Mouse (Mus musculus) hindbrain, embryonic 15.5 days (tissue): Measurements from ENCODE around the gene Rtl5. TPM values are rescaled to one million over a fixed set of nuclear protein-coding genes. Genes with fewer than 3 reads are reported as not detected.

ENCODE experiments used
- ATAC-seq: fragments of 200-750 bp; cut with Nextera tagmentation; 2 replicates; pipeline ENCODE4 v1.8.0; 2017; ENCODE audit warnings: low read depth, moderate number of reproducible peaks, moderate TSS enrichment; ENCODE audit not compliant: low FRiP score
- H3K27ac ChIP-seq: fragments of 300-500 bp; sonication (generic); replicated peaks from 2 replicates; pipeline ENCODE4 v1.5.1; 2015; ENCODE audit warnings: mild to moderate bottlenecking, inconsistent platforms
- H3K27me3 ChIP-seq: fragments of 300-500 bp; sonication (generic); 2 replicates; pipeline ENCODE4 v1.6.1; 2015; ENCODE audit warnings: control low read depth, inconsistent platforms
- H3K36me3 ChIP-seq: fragments of 300-500 bp; sonication (generic); 2 replicates; pipeline ENCODE4 v1.6.1; 2015; ENCODE audit warnings: control low read depth, inconsistent platforms
- H3K4me1 ChIP-seq: fragments of 300-500 bp; sonication (generic); replicated peaks from 2 replicates; pipeline ENCODE4 v1.6.1; 2015; ENCODE audit warnings: control low read depth, inconsistent platforms
- H3K4me2 ChIP-seq: fragments of 300-500 bp; sonication (generic); 2 replicates; pipeline ENCODE4 v1.6.1; 2015; ENCODE audit warnings: moderate library complexity, mild to moderate bottlenecking, inconsistent platforms
- H3K4me3 ChIP-seq: fragments of 300-500 bp; sonication (generic); 2 replicates; pipeline ENCODE4 v1.5.1; 2015; ENCODE audit warnings: mild to moderate bottlenecking, inconsistent platforms
- H3K9ac ChIP-seq: fragments of 300-500 bp; sonication (generic); 2 replicates; pipeline ENCODE4 v1.6.1; 2015; ENCODE audit warnings: inconsistent platforms
- H3K9me3 ChIP-seq: fragments of 300-500 bp; sonication (generic); 2 replicates; pipeline ENCODE4 v1.6.1; 2016; ENCODE audit warnings: control low read depth, inconsistent platforms
- WGBS: fragments of 180-500 bp; shearing (Covaris S2); methylation state at CpG from one replicate; pipeline ENCODE4 v1.1.7; 2015; 5-methylcytosine and 5-hydroxymethylcytosine counted together
- polyA plus RNA-seq: library from polyadenylated mRNA; unstranded; fragments of >200 nt; fragmentation: Nextera tagmentation; extraction: Ambion mirVana; gene quantifications from 2 replicates; pipeline ENCODE4 v1.2.1, GENCODE M21; 2015

The Rtl5 gene
- polyA plus RNA-seq, 1 experiment from 2014 or later: 8.2 TPM

DNA sequence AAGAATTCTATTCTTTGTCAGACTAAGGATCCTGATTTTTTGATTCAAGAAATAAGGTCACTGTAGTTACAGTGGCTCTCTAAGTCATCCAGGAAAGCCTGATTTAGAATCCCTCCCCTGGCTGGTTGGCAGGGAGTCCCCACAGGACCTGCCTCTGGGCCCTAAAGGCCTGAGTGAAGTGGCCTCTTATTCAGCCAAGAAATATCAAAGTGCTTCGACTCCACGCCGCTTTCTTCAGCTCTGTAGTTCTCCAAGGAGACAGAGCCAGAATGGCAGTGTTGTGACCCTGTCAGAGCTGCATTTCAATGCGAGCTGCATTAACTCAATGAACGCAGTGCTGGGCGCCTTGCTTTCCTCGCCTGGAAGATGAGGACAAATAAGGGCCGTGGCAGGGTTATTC lies 38.7 kb downstream of the Rtl5 start:
- 35% methylated on average over 8 of the region's 8 CpGs for WGBS
- Histone ChIP-seq H3K4me1 (no peaks in the 10 kb centered on the region), H3K4me2 (no peak overlapping the region), H3K9me3 (no peaks in the 10 kb centered on the region), H3K36me3 (no peaks in the 10 kb centered on the region), H3K27ac (0 out of 2 replicates have a peak overlapping the region, but pooled peaks have one; percentile 8), H3K9ac (no peak overlapping the region), H3K4me3 (no peak overlapping the region), H3K27me3 (0 out of 2 replicates have a peak, but pooled peaks cover 5% of the 10 kb centered on the region)
- no peak for ATAC-seq

GRCm38 (mm10) chrX:102031851-102032250 lies 39.3 kb downstream of the Rtl5 start:
- Histone ChIP-seq H3K36me3 (no peaks in the 10 kb centered on the region), H3K4me3 (no peak overlapping the region), H3K9me3 (no peaks in the 10 kb centered on the region), H3K27ac (no peak overlapping the region), H3K27me3 (0 out of 2 replicates have a peak, but pooled peaks cover 5% of the 10 kb centered on the region), H3K4me2 (no peak overlapping the region), H3K4me1 (no peaks in the 10 kb centered on the region), H3K9ac (no peak overlapping the region)
- ATAC-seq: no peak
- WGBS: 40% methylated on average over 6 of the region's 6 CpGs

GRCm38 (mm10) chrX:102024976-102025375 lies 46.1 kb downstream of the Rtl5 start:
- H3K27ac ChIP-seq: no peak overlapping the region
- no peaks in the 10 kb centered on the region for H3K4me1 ChIP-seq
- ATAC-seq: no peak
- H3K27me3 ChIP-seq: 0 out of 2 replicates have a peak, but pooled peaks cover 7% of the 10 kb centered on the region
- no peak overlapping the region for H3K4me3 ChIP-seq
- no peaks in the 10 kb centered on the region for H3K36me3 ChIP-seq
- 70% methylated on average over 3 of the region's 3 CpGs for WGBS
- H3K9me3 ChIP-seq: no peaks in the 10 kb centered on the region
- H3K9ac ChIP-seq: no peak overlapping the region
- H3K4me2 ChIP-seq: no peak overlapping the region

DNA sequence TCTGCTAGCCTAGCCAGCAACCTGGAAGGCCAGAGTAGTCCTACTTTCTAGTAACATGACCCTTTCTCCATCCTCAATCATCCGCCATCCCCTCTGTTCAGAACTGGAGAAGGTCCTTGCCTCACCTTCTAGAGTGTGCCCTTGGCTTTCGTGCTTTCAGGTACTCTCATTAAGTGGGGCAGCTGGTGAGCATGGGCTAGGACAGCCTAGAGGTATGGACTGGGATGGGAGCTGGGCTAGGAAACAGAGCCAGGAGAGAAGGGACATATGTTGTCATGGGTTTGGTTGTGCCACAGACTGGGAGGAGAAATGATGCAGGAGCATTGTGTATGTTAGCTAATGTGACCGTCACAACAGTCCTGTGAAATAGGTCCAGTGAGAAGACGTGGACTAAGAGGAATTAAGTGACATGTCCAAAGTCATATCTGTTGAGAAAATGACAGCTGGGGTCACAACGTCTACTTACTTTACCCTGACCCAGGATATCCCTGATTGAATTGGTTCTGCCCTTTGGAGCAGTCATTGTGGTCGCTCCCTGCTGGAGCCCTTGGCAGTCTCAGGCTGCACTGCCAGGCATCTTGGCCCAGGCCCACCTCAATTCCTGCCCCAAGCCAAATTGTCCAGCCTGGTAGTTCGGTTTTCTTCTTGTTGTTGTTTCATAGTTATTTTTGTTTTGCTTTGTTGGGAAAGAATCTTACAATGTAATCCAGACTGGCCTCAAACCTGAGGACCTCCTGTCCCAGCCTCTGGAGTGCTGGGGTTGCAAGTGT lies 51.4 kb downstream of the Rtl5 start:
- H3K9me3 ChIP-seq: no peaks in the 10 kb centered on the region
- H3K27me3 ChIP-seq: peaks cover 19% of the 10 kb centered on the region; the same call in 1 of the 2 replicates
- H3K4me3 ChIP-seq: no peak overlapping the region
- H3K36me3 ChIP-seq: no peaks in the 10 kb centered on the region
- H3K4me2 ChIP-seq: no peak overlapping the region
- no peak overlapping the region for H3K9ac ChIP-seq
- 71% methylated on average over 7 of the region's 7 CpGs for WGBS
- ATAC-seq: no peak
- H3K27ac ChIP-seq: no peak overlapping the region
- no peaks in the 10 kb centered on the region for H3K4me1 ChIP-seq

DNA sequence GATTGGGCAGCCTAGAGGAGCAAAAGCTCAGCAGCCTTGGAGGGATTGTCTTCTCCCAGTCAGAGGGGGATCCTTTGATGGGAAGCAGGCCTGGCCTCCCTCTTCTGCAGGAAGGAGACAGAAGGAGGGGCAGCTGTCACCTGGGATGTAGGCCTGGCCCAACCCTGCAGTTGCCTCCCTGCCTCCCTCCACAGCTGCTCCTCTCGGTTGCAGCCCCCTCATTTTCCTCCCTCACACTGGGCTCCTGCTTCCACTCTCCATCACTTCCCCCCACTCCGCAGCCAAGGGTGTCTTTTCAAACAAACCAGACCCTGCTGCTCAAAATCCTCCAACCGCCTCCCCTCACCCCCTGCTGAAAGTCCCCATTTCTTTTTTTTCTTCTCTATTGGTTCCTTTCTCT lies 52.2 kb downstream of the Rtl5 start:
- Histone ChIP-seq H3K9me3 (no peaks in the 10 kb centered on the region), H3K27me3 (peaks cover 19% of the 10 kb centered on the region; the same call in 1 of the 2 replicates), H3K36me3 (no peaks in the 10 kb centered on the region), H3K4me2 (no peak overlapping the region), H3K9ac (no peak overlapping the region), H3K4me1 (no peaks in the 10 kb centered on the region), H3K4me3 (no peak overlapping the region), H3K27ac (no peak overlapping the region)
- WGBS: 43% methylated on average over 3 of the region's 3 CpGs
- no peak for ATAC-seq

- Histone ChIP-seq H3K4me2 (no peak overlapping the region), H3K9ac (no peak overlapping the region), H3K9me3 (no peaks in the 10 kb centered on the region), H3K4me1 (no peaks in the 10 kb centered on the region), H3K36me3 (no peaks in the 10 kb centered on the region), H3K27ac (no peak overlapping the region), H3K27me3 (peaks cover 22% of the 10 kb centered on the region; the same call in 1 of the 2 replicates), H3K4me3 (no peak overlapping the region)
- no peak for ATAC-seq
- WGBS: 53% methylated on average over 9 of the region's 9 CpGs
Observed at GRCm38 (mm10) chrX:102017213-102017923, 53.7 kb downstream of the Rtl5 start.

Other genes with a start within 250 kb of the Rtl5 start
- gene Nhsl2, start 221.9 kb downstream of the Rtl5 start, polyA plus RNA-seq: 6.4 and 7.3 TPM in 2 replicates
- gene Pin4, start 48.1 kb upstream of the Rtl5 start, polyA plus RNA-seq: 52.9 and 65.0 TPM in 2 replicates
- 2.0 and 2.3 TPM in 2 replicates for gene Ercc6l, start 85.8 kb upstream of the Rtl5 start, polyA plus RNA-seq
- gene Rps4x, start 118.1 kb upstream of the Rtl5 start, polyA plus RNA-seq: 350 and 382 TPM in 2 replicates
- gene Cited1, start 180.9 kb upstream of the Rtl5 start, polyA plus RNA-seq: 14.0 and 16.7 TPM in 2 replicates